Mouse (Mus musculus) limb, embryonic 15.5 days (tissue): ENCODE measurements around the gene Slc4a4. TPM values are rescaled to one million over a fixed set of nuclear protein-coding genes. Genes with fewer than 3 reads are reported as not detected.

Source experiments
- ATAC-seq: fragments of 200-750 bp; cut with Nextera tagmentation; 2 replicates; pipeline ENCODE4 v1.8.0; 2017; ENCODE audit warnings: low read depth, moderate TSS enrichment; ENCODE audit not compliant: insufficient number of reproducible peaks, low FRiP score, low TSS enrichment
- H3K27ac ChIP-seq: fragments of 300-500 bp; sonication (generic); 2 replicates; pipeline ENCODE4 v1.5.1; 2015; ENCODE audit warnings: moderate library complexity, mild to moderate bottlenecking, inconsistent platforms
- H3K27me3 ChIP-seq: fragments of 300-500 bp; sonication (generic); 2 replicates; pipeline ENCODE4 v1.6.1; 2015; ENCODE audit warnings: inconsistent platforms
- H3K36me3 ChIP-seq: fragments of 300-500 bp; sonication (generic); 2 replicates; pipeline ENCODE4 v1.6.1; 2015; ENCODE audit warnings: inconsistent platforms
- H3K4me1 ChIP-seq: fragments of 300-500 bp; sonication (generic); 2 replicates; pipeline ENCODE4 v1.6.1; 2015; ENCODE audit warnings: inconsistent platforms
- H3K4me2 ChIP-seq: fragments of 300-500 bp; sonication (generic); 2 replicates; pipeline ENCODE4 v1.6.1; 2015; ENCODE audit warnings: mild to moderate bottlenecking, inconsistent platforms
- H3K4me3 ChIP-seq: fragments of 300-500 bp; sonication (generic); 2 replicates; pipeline ENCODE4 v1.5.1; 2015; ENCODE audit warnings: mild to moderate bottlenecking, inconsistent platforms
- H3K9ac ChIP-seq: fragments of 300-500 bp; sonication (generic); 2 replicates; pipeline ENCODE4 v1.6.1; 2015; ENCODE audit warnings: inconsistent platforms
- H3K9me3 ChIP-seq: fragments of 300-500 bp; sonication (generic); 2 replicates; pipeline ENCODE4 v1.6.1; 2016; ENCODE audit warnings: inconsistent platforms
- WGBS: fragments of 180-500 bp; shearing (Covaris S2); methylation state at CpG from one replicate; pipeline ENCODE4 v1.1.7; 2015; 5-methylcytosine and 5-hydroxymethylcytosine counted together
- polyA plus RNA-seq: library from polyadenylated mRNA; unstranded; fragments of >200 nt; fragmentation: Nextera tagmentation; extraction: Ambion mirVana; gene quantifications from 2 replicates; pipeline ENCODE4 v1.2.1, GENCODE M21; 2015

Gene Slc4a4
- polyA plus RNA-seq, 1 experiment from 2014 or later = 2.0 TPM

DNA sequence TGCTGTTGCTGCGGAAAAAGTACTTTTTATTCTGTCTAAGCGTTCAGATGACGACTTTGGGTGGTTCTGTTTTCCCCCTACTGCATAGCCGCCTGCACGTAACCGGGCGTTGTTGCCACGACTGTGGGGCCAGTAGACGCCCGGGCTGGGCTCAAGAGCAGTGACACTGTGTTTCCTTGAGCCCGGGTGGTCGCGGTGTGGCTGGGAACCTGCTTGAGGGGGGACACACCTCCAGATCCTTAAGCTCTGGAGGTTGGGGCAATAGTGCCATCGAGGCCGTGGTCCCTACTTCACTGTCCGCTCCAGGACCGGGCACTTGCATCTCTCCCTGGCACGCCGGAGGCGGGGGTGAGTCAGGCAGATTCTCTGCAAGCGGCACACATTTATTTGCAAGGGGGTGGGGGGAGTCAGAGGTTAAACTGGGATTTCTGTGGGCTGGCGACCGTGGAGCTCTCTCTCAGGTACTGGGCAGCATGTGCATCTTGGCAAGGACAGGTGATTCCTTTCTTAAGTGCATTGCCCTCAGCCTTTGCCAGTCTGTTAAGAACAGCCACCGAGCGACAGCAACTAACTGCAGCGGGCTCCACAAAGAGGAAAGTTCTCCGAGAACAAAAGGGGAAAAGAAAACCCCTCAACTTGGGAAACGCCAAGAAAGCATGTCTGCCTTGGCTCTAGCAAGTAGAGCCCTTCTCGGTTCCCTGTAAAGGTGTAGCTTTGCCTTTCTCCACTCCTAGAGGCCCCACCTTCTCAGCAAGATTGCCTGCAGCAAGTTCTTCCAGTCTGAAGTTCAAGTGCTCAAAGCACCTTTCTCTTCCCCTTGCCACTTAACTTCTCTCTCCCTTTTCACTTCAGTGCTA lies 1.2 kb downstream of the Slc4a4 start:
- Histone ChIP-seq H3K9ac (peak overlapping the region; percentile 72), H3K4me1 (peaks cover 16% of the 10 kb centered on the region), H3K9me3 (no peaks in the 10 kb centered on the region), H3K36me3 (no peaks in the 10 kb centered on the region), H3K4me2 (peak overlapping the region; percentile 90), H3K27me3 (peaks cover 14% of the 10 kb centered on the region; the same call in 1 of the 2 replicates), H3K4me3 (peak overlapping the region; percentile 74), H3K27ac (no peak overlapping the region)
- WGBS = 1% methylated on average over 29 of the region's 29 CpGs
- no peak for ATAC-seq

GRCm38 (mm10) chr5:88888413-88888700 lies 1.7 kb downstream of the Slc4a4 start:
- 0 out of 2 replicates have a peak overlapping the region, but pooled peaks have one; percentile 72 for H3K9ac ChIP-seq

DNA sequence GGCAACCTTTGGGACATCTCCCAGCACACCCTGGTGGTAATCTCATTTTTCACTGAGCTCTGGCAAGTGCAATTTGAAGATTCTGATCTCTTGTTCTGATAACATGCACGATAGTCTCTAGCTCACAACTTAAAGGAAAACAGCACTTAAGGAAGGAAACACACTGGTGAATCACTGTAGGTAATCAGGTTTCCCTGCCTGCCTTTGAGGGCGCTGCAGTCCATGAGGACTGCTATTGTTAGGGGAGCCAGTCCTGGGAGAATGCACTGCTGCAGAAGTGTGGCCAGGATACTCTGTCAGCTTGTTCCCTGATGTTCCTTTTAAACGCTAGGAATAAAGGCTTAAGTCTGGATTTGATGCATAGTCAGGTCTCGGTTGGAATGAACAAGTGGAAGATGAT lies 2.7 kb downstream of the Slc4a4 start:
- no peak overlapping the region for H3K4me2 ChIP-seq
- peaks cover 14% of the 10 kb centered on the region; the same call in 1 of the 2 replicates for H3K27me3 ChIP-seq
- H3K4me3 ChIP-seq = no peak overlapping the region
- ATAC-seq = no peak
- no peaks in the 10 kb centered on the region for H3K36me3 ChIP-seq
- H3K27ac ChIP-seq = no peak overlapping the region
- peaks cover 16% of the 10 kb centered on the region for H3K4me1 ChIP-seq
- no peaks in the 10 kb centered on the region for H3K9me3 ChIP-seq
- no peak overlapping the region for H3K9ac ChIP-seq
- 32% methylated on average over 4 of the region's 4 CpGs for WGBS

More at GRCm38 (mm10) chr5:88888413-88888700, 1.7 kb downstream of the Slc4a4 start:
- Histone ChIP-seq H3K9me3 (no peaks in the 10 kb centered on the region), H3K36me3 (no peaks in the 10 kb centered on the region), H3K4me1 (peaks cover 16% of the 10 kb centered on the region), H3K4me2 (peak overlapping the region; percentile 90), H3K27ac (no peak overlapping the region), H3K4me3 (peak overlapping the region; percentile 74), H3K27me3 (peaks cover 14% of the 10 kb centered on the region; the same call in 1 of the 2 replicates)
- 35% methylated on average over 8 of the region's 8 CpGs for WGBS
- ATAC-seq = no peak

GRCm38 (mm10) chr5:88890146-88890545 lies 3.5 kb downstream of the Slc4a4 start:
- Histone ChIP-seq H3K9ac (no peak overlapping the region), H3K4me2 (no peak overlapping the region), H3K27ac (no peak overlapping the region), H3K4me1 (peaks cover 16% of the 10 kb centered on the region), H3K36me3 (no peaks in the 10 kb centered on the region), H3K4me3 (no peak overlapping the region), H3K9me3 (no peaks in the 10 kb centered on the region), H3K27me3 (peaks cover 10% of the 10 kb centered on the region; the same call in 1 of the 2 replicates)
- 92% methylated on average over 4 of the region's 4 CpGs for WGBS
- ATAC-seq = no peak

GRCm38 (mm10) chr5:88896574-88896973 lies 10.0 kb downstream of the Slc4a4 start:
- no peak for ATAC-seq
- Histone ChIP-seq H3K4me2 (no peak overlapping the region), H3K27me3 (no peaks in the 10 kb centered on the region), H3K27ac (no peak overlapping the region), H3K9ac (no peak overlapping the region), H3K9me3 (peaks cover 4% of the 10 kb centered on the region; the same call in 1 of the 2 replicates), H3K4me3 (no peak overlapping the region), H3K4me1 (no peaks in the 10 kb centered on the region), H3K36me3 (no peaks in the 10 kb centered on the region; the same call in 1 of the 2 replicates)
- WGBS = 88% methylated on average over 6 of the region's 6 CpGs

DNA sequence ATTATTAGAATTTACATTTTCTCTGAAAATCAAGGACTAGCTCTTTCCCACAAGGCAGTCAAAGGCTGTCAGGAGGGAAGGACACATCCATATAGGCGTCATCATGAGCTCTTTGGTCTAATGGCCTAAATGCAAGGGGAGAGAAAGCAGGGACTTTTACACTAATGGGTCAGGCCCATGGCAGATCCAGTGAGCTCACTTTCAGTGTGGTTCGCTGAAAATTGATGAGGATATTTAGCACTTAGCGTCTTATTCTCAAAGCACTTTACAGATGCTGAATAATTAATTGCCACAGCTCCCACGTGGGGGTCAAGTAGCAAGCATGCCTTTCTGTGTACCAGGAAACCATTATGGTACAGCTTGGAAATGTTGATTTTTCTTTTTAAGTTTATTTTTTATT lies 16.5 kb downstream of the Slc4a4 start:
- no peak overlapping the region for H3K27ac ChIP-seq
- H3K9me3 ChIP-seq = no peaks in the 10 kb centered on the region
- 56% methylated on average over 4 of the region's 4 CpGs for WGBS
- H3K9ac ChIP-seq = no peak overlapping the region
- H3K27me3 ChIP-seq = no peaks in the 10 kb centered on the region
- no peak overlapping the region for H3K4me3 ChIP-seq
- no peaks in the 10 kb centered on the region for H3K36me3 ChIP-seq
- no peak for ATAC-seq
- no peaks in the 10 kb centered on the region for H3K4me1 ChIP-seq
- H3K4me2 ChIP-seq = no peak overlapping the region

- WGBS = 53% methylated on average over 1 of the region's 1 CpGs
- no peak for ATAC-seq
- H3K4me3 ChIP-seq = no peak overlapping the region
- no peaks in the 10 kb centered on the region for H3K27me3 ChIP-seq
- H3K36me3 ChIP-seq = no peaks in the 10 kb centered on the region
- no peak overlapping the region for H3K27ac ChIP-seq
- H3K9ac ChIP-seq = no peak overlapping the region
- no peak overlapping the region for H3K4me2 ChIP-seq
- H3K9me3 ChIP-seq = no peaks in the 10 kb centered on the region
- no peaks in the 10 kb centered on the region for H3K4me1 ChIP-seq
These were observed 16.9 kb downstream of the Slc4a4 start for GRCm38 (mm10) chr5:88903526-88903925.

GRCm38 (mm10) chr5:88904841-88905240 lies 18.2 kb downstream of the Slc4a4 start:
- no peak for ATAC-seq
- H3K4me1 ChIP-seq = no peaks in the 10 kb centered on the region
- H3K4me3 ChIP-seq = no peak overlapping the region
- no peak overlapping the region for H3K9ac ChIP-seq
- H3K9me3 ChIP-seq = no peaks in the 10 kb centered on the region
- no peaks in the 10 kb centered on the region for H3K27me3 ChIP-seq
- H3K36me3 ChIP-seq = no peaks in the 10 kb centered on the region
- H3K27ac ChIP-seq = no peak overlapping the region
- WGBS = 73% methylated on average over 7 of the region's 7 CpGs
- no peak overlapping the region for H3K4me2 ChIP-seq

- H3K4me2 ChIP-seq = no peak overlapping the region
- no peak overlapping the region for H3K27ac ChIP-seq
- no peaks in the 10 kb centered on the region for H3K27me3 ChIP-seq
- no peak overlapping the region for H3K9ac ChIP-seq
- no peaks in the 10 kb centered on the region for H3K4me1 ChIP-seq
- H3K4me3 ChIP-seq = no peak overlapping the region
- no peak for ATAC-seq
- no peaks in the 10 kb centered on the region for H3K36me3 ChIP-seq
- 92% methylated on average over 3 of the region's 3 CpGs for WGBS
- no peaks in the 10 kb centered on the region for H3K9me3 ChIP-seq
These were observed 21.0 kb downstream of the Slc4a4 start for GRCm38 (mm10) chr5:88907615-88908014.

- H3K4me2 ChIP-seq = no peak overlapping the region
- 89% methylated on average over 2 of the region's 2 CpGs for WGBS
- H3K9ac ChIP-seq = no peak overlapping the region
- H3K36me3 ChIP-seq = no peaks in the 10 kb centered on the region
- H3K9me3 ChIP-seq = no peaks in the 10 kb centered on the region
- peaks cover 8% of the 10 kb centered on the region; the same call in 1 of the 2 replicates for H3K4me1 ChIP-seq
- H3K27me3 ChIP-seq = no peaks in the 10 kb centered on the region
- ATAC-seq = no peak
- H3K4me3 ChIP-seq = no peak overlapping the region
- H3K27ac ChIP-seq = no peak overlapping the region
These were observed 26.0 kb downstream of the Slc4a4 start for GRCm38 (mm10) chr5:88912629-88913028.

GRCm38 (mm10) chr5:88915082-88915481 lies 28.5 kb downstream of the Slc4a4 start:
- Histone ChIP-seq H3K4me3 (no peak overlapping the region), H3K4me2 (no peak overlapping the region), H3K4me1 (peaks cover 8% of the 10 kb centered on the region; the same call in 1 of the 2 replicates), H3K27ac (no peak overlapping the region), H3K27me3 (no peaks in the 10 kb centered on the region), H3K9ac (no peak overlapping the region), H3K9me3 (no peaks in the 10 kb centered on the region), H3K36me3 (no peaks in the 10 kb centered on the region)
- WGBS = 73% methylated on average over 5 of the region's 5 CpGs
- ATAC-seq = no peak

DNA sequence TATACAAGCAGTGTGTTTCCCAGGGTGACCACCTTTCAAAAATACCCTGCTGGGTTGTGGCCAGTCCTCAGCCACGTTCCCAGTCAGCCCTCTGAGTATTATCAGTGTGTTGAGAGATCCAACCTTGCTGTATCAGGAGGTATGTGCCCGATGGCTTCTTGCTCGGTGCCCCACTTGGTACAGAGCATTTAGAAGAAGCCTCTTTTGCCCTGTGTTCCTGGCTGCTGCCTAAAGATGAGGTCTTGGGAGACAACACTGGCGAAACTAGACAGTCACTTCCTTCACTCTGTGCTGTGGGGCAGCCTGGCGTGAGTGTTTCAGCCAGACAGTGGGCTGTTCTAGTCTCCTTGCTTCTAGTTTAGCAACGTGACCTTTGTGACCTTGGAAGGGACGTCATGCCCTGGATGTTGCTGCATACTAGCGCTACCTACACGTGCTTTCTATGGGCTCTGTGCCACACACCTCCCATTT lies 29.9 kb downstream of the Slc4a4 start:
- 66% methylated on average over 9 of the region's 9 CpGs for WGBS
- Histone ChIP-seq H3K27ac (no peak overlapping the region), H3K27me3 (no peaks in the 10 kb centered on the region), H3K9ac (no peak overlapping the region), H3K36me3 (no peaks in the 10 kb centered on the region), H3K4me3 (no peak overlapping the region), H3K4me1 (peaks cover 8% of the 10 kb centered on the region; the same call in 1 of the 2 replicates), H3K4me2 (no peak overlapping the region), H3K9me3 (no peaks in the 10 kb centered on the region)
- ATAC-seq = no peak
